Mouse (Mus musculus) liver, postnatal 0 days (tissue): ENCODE measurements around the gene Pif1.

Experiments
- CTCF ChIP-seq: sonication (generic); IDR thresholded peaks from 2 replicates; pipeline ENCODE4 v1.5.1; 2016; ENCODE audit warnings: antibody characterized with exemption, low read depth
- EP300 ChIP-seq: IDR thresholded peaks from 2 replicates; pipeline ENCODE4 v1.6.1; 2016; ENCODE audit warnings: antibody characterized with exemption, low read depth, mild to moderate bottlenecking

DNA sequence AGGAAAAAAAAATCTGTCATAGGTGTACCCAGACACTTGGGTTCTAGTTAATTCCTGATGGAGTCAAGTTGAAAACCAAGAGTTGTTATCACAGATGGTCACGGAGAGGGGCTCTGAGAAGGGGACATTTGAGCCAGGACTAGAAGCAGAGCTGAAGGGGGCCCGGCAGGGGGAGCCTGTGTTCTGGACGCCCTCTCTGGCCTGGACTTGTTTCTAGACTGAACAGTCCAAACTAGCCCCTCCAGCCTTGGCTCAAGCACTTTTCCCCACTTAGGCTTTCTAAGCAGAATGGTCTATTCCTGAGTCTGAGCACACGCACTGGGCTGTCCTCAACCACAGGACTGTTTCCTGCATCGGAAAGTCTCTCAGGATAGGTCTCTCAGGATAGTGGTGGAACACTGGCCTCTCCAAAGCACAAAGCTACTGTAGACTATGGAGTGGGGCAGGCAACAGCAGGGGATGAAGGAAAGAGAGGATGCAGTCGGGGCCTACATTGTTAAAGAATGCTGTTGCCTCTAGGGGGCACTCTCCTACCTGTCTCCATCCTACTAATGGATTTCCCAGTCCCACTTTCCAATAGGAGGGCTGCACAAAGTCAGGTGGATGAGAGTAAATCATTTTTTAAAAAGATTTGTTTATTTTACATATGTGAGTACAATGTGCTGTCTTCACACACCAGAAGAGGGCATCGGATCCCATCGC is 16.6 kb downstream of the Pif1 start:
- TF ChIP-seq CTCF (peak; percentile 62), EP300 (no peak)
